Mouse (Mus musculus) left cerebral cortex, adult 6 months (tissue): Measurements from ENCODE around the gene Map2k1. TPM values are rescaled to one million over a fixed set of nuclear protein-coding genes. Genes with fewer than 3 reads are reported as not detected.

Experiments used
- long read RNA-seq, 2 experiments: library from polyadenylated mRNA; unstranded; transcript quantifications; one replicate each; pipeline ENCODE4 v2.0.0; 2019 to 2020
- polyA plus RNA-seq: library from polyadenylated mRNA; unstranded; fragments of <200 nt; fragmentation: Nextera tagmentation; gene quantifications from 2 replicates; pipeline ENCODE4 v1.2.3, GENCODE M21; 2021

Map2k1 gene
- 204 and 260 TPM in 2 replicates for polyA plus RNA-seq
- long read RNA-seq, experiment 1, transcript Map2k1-201 (11 exons, 2,436 nt): major isoform, 1,457 of 1,558 reads
- long read RNA-seq, experiment 1, partial matches to known transcripts: 60 of 1,558 reads
- long read RNA-seq, experiment 1, other reads (novel, unspliced or antisense): 39 of 1,558 reads
- long read RNA-seq, experiment 2, transcript Map2k1-201 (11 exons, 2,436 nt): major isoform, 313 of 402 reads
- long read RNA-seq, experiment 2, transcript Map2k1-202 (2 exons, 844 nt): minor isoform, 6 of 402 reads
- long read RNA-seq, experiment 2, transcript Map2k1-204 (3 exons, 688 nt): minor isoform, 7 of 402 reads
- long read RNA-seq, experiment 2, partial matches to known transcripts: 39 of 402 reads
- long read RNA-seq, experiment 2, other reads (novel, unspliced or antisense): 37 of 402 reads

DNA sequence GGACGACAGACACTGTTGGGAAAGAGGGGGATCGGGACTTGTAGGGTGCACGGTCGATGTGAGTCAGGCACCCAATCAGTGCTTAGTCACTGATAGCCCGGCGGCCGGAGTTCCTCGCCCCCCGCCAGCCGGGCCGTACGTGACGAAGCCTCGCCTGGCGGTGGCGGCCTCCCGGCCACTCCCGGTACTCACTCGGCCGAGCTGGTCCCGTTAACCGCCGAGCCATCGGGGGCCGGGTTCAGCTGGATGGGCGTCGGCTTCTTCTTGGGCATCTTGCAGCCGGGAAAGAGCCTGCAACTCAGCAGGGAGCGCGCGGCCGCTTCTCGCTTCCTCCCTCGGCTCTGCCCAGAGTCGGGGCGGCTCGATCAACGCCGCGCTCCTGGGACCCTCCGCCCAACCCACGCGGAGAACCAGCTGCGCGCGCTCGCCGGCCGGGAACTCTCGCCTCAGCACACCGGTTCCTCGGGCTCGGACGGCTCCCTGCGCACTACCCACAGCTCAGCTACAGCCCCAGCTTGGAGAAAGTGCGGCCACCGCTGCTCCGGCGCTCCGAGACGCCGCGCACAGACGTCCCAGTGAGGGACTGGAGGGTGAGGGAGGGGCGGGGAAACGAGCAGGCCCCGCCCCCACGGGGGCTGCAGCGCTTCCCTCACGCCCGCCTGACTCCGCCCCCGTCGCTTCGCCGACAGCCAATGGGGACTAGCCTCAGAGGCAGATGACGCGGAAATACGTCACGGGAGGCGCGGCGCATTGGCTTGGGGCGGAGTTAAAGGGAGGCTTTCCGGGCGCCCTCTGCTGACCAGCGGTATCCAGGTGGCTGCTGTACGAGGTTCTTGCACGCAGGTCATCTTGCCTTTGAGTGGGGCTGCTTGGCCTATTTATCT, at the start of gene Map2k1:
Map2k1 (minus strand) TSS at position 611 of the 884 bp plus-strand sequence.

DNA sequence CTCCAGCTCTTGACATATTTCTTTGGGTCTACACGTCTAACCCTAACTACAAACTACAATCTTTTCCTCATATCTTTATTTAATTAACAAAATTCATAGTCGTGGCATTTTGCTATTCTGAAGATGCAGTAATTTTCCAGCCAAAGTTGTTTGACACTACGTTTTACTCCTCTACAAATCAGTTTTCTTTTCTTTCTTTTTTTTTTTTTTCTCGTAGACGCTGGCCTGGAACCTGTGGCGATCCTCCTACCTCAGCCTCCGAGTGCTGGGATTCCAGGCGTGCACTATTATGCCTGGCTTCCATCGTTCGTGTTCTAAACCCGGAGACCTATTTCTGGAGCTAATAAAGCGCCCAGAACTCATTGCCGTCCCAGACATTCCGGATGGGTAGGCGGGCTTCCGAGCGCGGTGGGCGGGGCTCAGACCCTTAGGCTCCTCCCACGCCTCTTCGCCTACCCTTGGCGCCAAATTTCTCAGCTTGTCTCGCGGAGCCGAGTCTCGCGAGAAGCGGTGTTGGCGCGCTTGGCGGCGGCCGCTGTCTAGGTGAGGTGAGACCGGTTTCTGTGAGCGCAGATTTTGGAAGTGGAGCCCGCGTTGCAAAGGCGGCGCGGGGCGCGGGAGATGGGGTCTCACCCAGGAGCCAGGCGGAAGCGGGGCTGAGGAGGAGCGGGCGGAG, 27.8 kb upstream of the Map2k1 start, which contains the start of gene Tipin:
Tipin (plus strand) TSS at position 477 of the 676 bp plus-strand sequence.

DNA sequence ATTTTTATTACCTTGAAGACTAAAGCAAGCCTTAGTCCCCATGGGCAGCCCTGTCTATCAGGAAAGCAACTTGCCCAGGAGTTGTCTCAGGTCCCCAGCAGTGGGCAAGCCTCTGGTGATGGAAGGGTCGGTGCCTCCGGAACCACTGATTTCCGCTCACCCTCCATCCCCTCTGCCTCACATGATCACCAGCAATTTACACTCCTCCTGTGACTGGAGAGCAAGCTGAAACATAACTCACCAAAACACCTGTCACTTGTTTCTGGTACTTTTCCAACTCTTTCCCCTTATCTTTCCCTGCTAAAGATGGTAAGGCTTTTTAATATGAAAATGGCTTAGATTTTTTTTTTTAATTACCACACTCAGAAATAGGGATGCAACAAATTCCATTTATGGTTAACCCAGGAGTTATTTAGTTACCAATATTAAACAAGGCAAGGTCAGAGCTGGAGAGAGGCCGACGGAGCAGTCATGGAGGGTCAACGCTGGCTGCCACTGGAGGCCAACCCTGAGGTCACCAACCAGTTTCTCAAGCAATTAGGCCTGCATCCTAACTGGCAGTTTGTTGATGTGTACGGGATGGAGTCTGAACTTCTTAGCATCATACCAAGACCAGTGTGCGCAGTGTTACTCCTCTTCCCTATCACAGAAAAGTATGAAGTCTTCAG, 18.5 kb downstream of the Map2k1 start, which contains the start of gene Uchl4:
Uchl4 (plus strand) TSS at position 434 of the 668 bp plus-strand sequence.

DNA sequence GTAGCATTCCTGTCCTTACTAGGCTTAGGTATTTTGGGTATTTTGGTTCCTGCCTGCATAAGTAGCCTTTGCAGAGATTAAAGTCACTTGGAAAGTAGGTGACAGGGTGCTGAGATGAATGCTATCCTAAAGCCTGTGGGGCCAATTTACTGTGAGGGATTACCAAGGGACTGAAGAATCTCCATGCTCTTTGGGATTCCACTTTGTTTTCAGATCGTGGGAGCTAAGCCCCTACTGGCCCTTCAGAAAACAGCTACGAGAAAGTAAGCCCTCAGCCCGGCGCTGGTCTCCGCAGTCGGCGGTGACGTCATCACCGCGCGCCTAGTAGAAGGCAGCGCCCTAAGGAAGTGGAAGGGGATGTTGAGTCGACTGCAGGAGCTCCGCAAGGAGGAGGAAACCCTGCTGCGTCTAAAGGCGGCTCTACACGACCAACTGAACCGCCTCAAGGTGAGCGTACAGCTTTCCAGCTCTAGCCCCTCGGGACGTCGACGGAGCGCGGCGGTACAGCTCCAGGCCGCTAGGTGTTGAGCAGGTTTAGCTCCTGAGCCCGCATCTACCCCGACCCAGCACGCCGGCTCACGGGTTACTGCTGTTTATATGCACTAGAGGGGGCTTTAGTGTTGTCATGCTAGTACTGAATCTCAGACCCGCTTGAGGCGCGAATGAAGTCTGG, 74.3 kb downstream of the Map2k1 start, which contains the start of gene Snapc5:
Snapc5 (plus strand) TSS at position 301 of the 673 bp plus-strand sequence.

DNA sequence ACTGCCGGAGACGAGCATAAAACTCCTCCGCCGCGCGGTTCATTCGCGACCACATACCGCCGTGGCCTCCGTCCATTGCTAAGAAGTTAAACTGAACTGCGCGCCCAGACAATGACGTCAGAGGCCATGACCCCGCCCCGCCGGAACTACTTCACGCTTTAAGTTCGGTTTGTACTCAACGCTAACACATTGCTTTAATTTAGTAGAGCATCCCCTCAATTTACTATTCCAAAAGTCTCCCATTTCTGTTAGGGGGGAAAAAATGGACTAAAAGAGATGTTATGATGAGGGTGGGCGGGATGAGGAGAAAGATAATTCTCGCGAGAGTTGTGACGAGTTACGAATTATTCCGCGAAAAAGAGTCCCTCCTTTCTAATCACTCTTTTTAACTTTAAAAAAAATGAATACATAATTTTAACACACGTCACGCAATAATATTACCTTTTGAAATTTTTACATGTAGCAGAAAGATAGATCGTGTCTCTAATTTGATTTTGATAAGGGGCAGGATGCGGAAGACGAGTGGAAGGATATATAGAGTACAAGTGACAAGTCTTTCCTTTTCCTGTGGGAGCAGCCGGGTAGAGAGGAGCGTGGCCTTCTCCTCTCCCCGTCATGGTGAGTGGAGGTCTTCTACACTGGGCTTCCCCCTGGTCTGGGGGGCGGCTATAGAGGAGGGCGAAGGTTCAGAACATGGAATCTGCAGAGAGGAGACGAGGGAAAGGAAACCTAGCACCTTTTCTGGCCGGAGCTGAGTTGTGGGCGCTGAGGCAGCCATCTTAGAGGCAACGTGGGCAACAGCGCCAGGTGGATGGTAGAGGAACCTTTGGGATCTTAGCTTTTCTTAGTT, 80.4 kb downstream of the Map2k1 start, which contains the start of the genes Zwilch and Rpl4:
Zwilch (minus strand) TSS at position 289 of the 850 bp plus-strand sequence.
Rpl4 (plus strand) TSS at position 560 of the 850 bp plus-strand sequence.

Other genes starting within 250 kb of the Map2k1 start
- gene Smad6, start 231.6 kb downstream of the Map2k1 start, polyA plus RNA-seq: 0.36 and 0.38 TPM in 2 replicates
- 0.18 TPM in 2 replicates for gene Lctl, start 136.5 kb downstream of the Map2k1 start, polyA plus RNA-seq
- gene Zwilch, start 80.5 kb downstream of the Map2k1 start, polyA plus RNA-seq: 0.97 and 1.6 TPM in 2 replicates
- gene Rpl4, start 80.3 kb downstream of the Map2k1 start, polyA plus RNA-seq: 912 and 916 TPM in 2 replicates
- gene Snapc5, start 74.4 kb downstream of the Map2k1 start, polyA plus RNA-seq: 30.7 and 32.9 TPM in 2 replicates
- gene Uchl4, start 18.4 kb downstream of the Map2k1 start, polyA plus RNA-seq: 2.5 and 2.6 TPM in 2 replicates
- gene Tipin, start 27.9 kb upstream of the Map2k1 start, polyA plus RNA-seq: 54.2 and 66.5 TPM in 2 replicates
- gene Dis3l, start 87.7 kb upstream of the Map2k1 start, polyA plus RNA-seq: 7.5 and 8.7 TPM in 2 replicates
- 4.1 and 5.7 TPM in 2 replicates for gene Megf11, start 132.0 kb upstream of the Map2k1 start, polyA plus RNA-seq